Mouse (Mus musculus) liver, embryonic 12.5 days (tissue): ENCODE data around the gene N4bp2. TPM values are rescaled to one million over a fixed set of nuclear protein-coding genes. Genes with fewer than 3 reads are reported as not detected.

Experiments used
- ATAC-seq: fragments of 200-750 bp; cut with Nextera tagmentation; 2 replicates; pipeline ENCODE4 v1.8.0; 2017; ENCODE audit warnings: moderate number of reproducible peaks, mild to moderate bottlenecking, moderate library complexity
- H3K27ac ChIP-seq: fragments of 300-500 bp; sonication (generic); 2 replicates; pipeline ENCODE4 v1.5.1; 2016; ENCODE audit warnings: mild to moderate bottlenecking
- H3K27me3 ChIP-seq: fragments of 300-500 bp; sonication (generic); replicated peaks from 2 replicates; pipeline ENCODE4 v1.6.1; 2016; ENCODE audit warnings: mild to moderate bottlenecking, moderate library complexity
- H3K36me3 ChIP-seq: fragments of 300-500 bp; sonication (generic); 2 replicates; pipeline ENCODE4 v1.6.1; 2016; ENCODE audit warnings: mild to moderate bottlenecking, moderate library complexity
- H3K4me1 ChIP-seq: fragments of 300-500 bp; sonication (generic); 2 replicates; pipeline ENCODE4 v1.6.1; 2016
- H3K4me2 ChIP-seq: fragments of 300-500 bp; sonication (generic); 2 replicates; pipeline ENCODE4 v1.6.1; 2016; ENCODE audit warnings: mild to moderate bottlenecking, moderate library complexity
- H3K4me3 ChIP-seq: fragments of 300-500 bp; sonication (generic); 2 replicates; pipeline ENCODE4 v1.5.1; 2016; ENCODE audit warnings: mild to moderate bottlenecking, moderate library complexity
- H3K9ac ChIP-seq: fragments of 300-500 bp; sonication (generic); 2 replicates; pipeline ENCODE4 v1.6.1; 2016; ENCODE audit warnings: mild to moderate bottlenecking, moderate library complexity
- H3K9me3 ChIP-seq: fragments of 300-500 bp; sonication (generic); replicated peaks from 2 replicates; pipeline ENCODE4 v1.6.1; 2016; ENCODE audit warnings: mild to moderate bottlenecking, moderate library complexity
- WGBS: fragments of 180-500 bp; shearing (Covaris S2); methylation state at CpG from one replicate; pipeline ENCODE4 v1.1.7; 2016; ENCODE audit not compliant: insufficient replicate concordance; 5-methylcytosine and 5-hydroxymethylcytosine counted together
- polyA plus RNA-seq: library from polyadenylated mRNA; unstranded; fragments of >200 nt; fragmentation: Nextera tagmentation; extraction: Ambion mirVana; gene quantifications from 2 replicates; pipeline ENCODE4 v1.2.1, GENCODE M21; 2016

Gene N4bp2
- polyA plus RNA-seq, 1 experiment from 2014 or later, result 18.5 TPM

DNA sequence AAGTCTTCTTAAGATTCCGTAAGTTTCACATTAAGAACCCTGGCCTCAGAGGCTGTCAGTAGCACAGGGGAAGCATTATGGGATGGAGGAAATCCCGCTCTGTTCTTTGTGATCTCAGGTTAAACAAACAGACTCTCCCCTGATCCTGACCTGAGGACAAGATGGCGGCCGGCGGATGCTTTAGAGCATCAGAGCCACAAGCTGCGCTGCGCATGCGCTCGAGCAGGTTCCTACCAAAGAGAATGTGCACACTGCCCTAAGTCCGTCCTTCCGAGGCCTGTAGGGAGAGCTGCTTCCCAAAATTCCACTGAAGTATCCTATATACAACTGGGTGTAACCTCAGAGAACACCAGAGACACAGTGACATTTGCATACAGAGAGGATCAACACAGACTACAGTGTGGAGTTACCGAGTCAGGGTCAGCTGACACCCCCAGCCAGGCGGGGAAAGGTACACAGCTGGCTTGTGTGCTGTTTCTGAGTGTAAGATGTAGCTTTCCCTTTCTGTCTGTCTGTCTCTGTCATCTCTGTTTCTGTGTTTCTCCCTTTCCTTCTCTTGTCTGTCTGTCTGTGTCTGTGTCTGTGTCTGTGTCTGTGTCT lies 108.1 kb downstream of the N4bp2 start:
- Histone ChIP-seq H3K9me3 (no peaks in the 10 kb centered on the region), H3K36me3 (no peaks in the 10 kb centered on the region), H3K4me1 (peaks cover 9% of the 10 kb centered on the region), H3K4me3 (no peak overlapping the region), H3K9ac (no peak overlapping the region), H3K4me2 (no peak overlapping the region), H3K27me3 (no peaks in the 10 kb centered on the region), H3K27ac (no peak overlapping the region)
- 77% methylated on average over 13 of the region's 13 CpGs for WGBS
- no peak for ATAC-seq

DNA sequence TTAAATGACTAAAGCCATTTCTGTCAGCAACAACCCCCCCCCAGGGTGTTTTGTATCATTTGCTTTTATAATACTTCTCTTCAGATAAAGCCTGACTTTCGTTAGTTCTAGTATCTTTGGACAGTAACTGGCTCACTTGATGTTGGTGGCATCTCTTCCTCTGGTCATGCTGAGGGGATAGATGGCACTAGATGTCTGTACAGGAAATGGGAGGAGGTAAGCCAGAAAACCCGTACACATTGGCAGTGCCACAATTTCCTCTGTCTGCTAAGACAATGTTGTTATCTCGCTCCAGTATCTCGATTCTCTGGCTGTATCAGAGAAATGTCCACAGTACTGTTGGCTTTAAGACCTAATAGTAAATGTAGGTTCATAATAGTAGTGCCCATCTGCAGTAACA lies 109.9 kb downstream of the N4bp2 start:
- H3K9ac ChIP-seq, result no peak overlapping the region
- no peaks in the 10 kb centered on the region for H3K27me3 ChIP-seq
- peaks cover 4% of the 10 kb centered on the region; the same call in 1 of the 2 replicates for H3K4me1 ChIP-seq
- no peak for ATAC-seq
- no peaks in the 10 kb centered on the region for H3K36me3 ChIP-seq
- 27% methylated on average over 4 of the region's 4 CpGs for WGBS
- H3K4me2 ChIP-seq, result no peak overlapping the region
- H3K4me3 ChIP-seq, result no peak overlapping the region
- H3K9me3 ChIP-seq, result no peaks in the 10 kb centered on the region
- no peak overlapping the region for H3K27ac ChIP-seq

DNA sequence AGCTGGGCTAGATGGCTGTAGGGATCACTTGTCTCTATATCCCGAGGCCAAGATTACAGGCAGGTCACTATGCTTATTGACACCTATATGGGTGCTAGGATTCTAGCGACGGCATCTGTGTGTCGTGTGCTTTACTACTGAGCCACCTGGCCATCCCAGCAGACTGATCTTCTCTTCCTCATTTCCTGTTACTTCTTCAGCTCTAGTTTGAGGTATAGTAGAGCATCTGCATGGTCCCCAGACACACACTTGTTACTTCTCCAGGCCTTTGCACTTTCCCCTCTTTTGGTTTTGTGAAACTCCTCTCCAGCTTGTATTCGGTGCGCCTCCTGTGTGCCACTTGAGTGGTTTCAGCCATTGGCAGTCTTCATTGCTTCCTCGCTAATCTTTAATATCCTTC lies 111.9 kb downstream of the N4bp2 start:
- WGBS, result 82% methylated on average over 7 of the region's 7 CpGs
- H3K9ac ChIP-seq, result no peak overlapping the region
- H3K9me3 ChIP-seq, result no peaks in the 10 kb centered on the region
- no peak for ATAC-seq
- no peak overlapping the region for H3K4me3 ChIP-seq
- no peaks in the 10 kb centered on the region for H3K27me3 ChIP-seq
- no peaks in the 10 kb centered on the region for H3K36me3 ChIP-seq
- H3K27ac ChIP-seq, result no peak overlapping the region
- no peak overlapping the region for H3K4me2 ChIP-seq
- no peaks in the 10 kb centered on the region for H3K4me1 ChIP-seq

DNA sequence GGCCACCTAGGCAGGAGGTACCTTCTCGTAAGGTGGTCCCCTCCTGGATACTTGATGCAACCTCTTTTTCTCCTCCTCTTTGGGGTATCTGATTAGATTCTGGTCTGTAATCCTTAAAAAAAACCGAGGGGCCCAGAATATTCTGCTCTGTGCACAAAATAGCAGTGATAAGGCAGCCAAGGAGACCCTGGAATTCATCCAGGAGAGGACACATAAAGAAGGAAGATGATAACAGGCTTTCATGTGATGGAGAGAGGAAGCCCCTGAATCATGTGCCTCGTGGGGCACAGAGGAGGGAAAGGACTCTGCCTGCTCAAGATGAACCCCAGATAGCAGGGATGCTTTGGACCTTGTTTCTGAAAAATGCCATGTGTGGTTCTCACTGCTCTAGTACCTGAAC lies 115.0 kb downstream of the N4bp2 start:
- 43% methylated on average over 3 of the region's 3 CpGs for WGBS
- Histone ChIP-seq H3K27ac (no peak overlapping the region), H3K4me2 (no peak overlapping the region), H3K9me3 (no peaks in the 10 kb centered on the region), H3K4me1 (peaks cover 9% of the 10 kb centered on the region), H3K9ac (no peak overlapping the region), H3K36me3 (no peaks in the 10 kb centered on the region), H3K27me3 (no peaks in the 10 kb centered on the region), H3K4me3 (no peak overlapping the region)
- ATAC-seq, result no peak

Other genes with a start within 250 kb of the N4bp2 start
- 45.5 and 47.4 TPM in 2 replicates for gene Smim14, start 226.3 kb upstream of the N4bp2 start, polyA plus RNA-seq
- 136 and 137 TPM in 2 replicates for gene Ube2k, start 226.3 kb upstream of the N4bp2 start, polyA plus RNA-seq
- 52.6 and 59.4 TPM in 2 replicates for gene Pds5a, start 65.2 kb upstream of the N4bp2 start, polyA plus RNA-seq
- gene Rhoh, start 97.7 kb downstream of the N4bp2 start, polyA plus RNA-seq, result 2.1 and 2.5 TPM in 2 replicates
- gene Chrna9, start 171.4 kb downstream of the N4bp2 start, polyA plus RNA-seq, result not detected in 2 replicates
- 0.18 TPM in 1 of 2 replicates, not detected in the other for gene 9130230L23Rik, start 240.8 kb downstream of the N4bp2 start, polyA plus RNA-seq